Mouse (Mus musculus): ENCODE results near the gene Fam169a.

The Fam169a gene

GRCm38 (mm10) chr13:97180113-97180828 is 113.2 kb downstream of the Fam169a start:
- no peak for DNase-seq (ENCODE audit: low spot score in 2 of 2)
